Mouse (Mus musculus) left cerebral cortex, postnatal 36 days (tissue): Measurements from ENCODE around the gene Myo7a. TPM values are rescaled to one million over a fixed set of nuclear protein-coding genes. Genes with fewer than 3 reads are reported as not detected.
A peak's percentile ranks its signal among the peaks of the same experiment; 100 is the strongest.

Experiments
- DNase-seq, 2 experiments: peaks; one replicate each; pipeline ENCODE4 v3.0.0; 2021 to 2022; ENCODE audit warnings: low spot score in 2 of 2, mixed read lengths in 1 of 2
- intact Hi-C: fragments of 180-260 bp; cut with DNase I; formaldehyde crosslinking; loops from one replicate; pipeline ENCODE4 v1.15.1; 2025
- total RNA-seq, 2 experiments: library from RNA; stranded (reverse); gene quantifications; 2 replicates each; pipeline ENCODE4 v1.2.3; 2021

Gene Myo7a
- total RNA-seq: 10 to 100 TPM; 11.4 to 11.5 TPM

- no peak for DNase-seq
- intact Hi-C loops: no loop called here
These were observed at the start of gene Myo7a for GRCm38 (mm10) chr7:98119179-98119960. Gene Myo7a (minus strand): TSS chr7:98119524.

GRCm38 (mm10) chr7:98164999-98165528, 45.7 kb upstream of the Myo7a start:
- DNase-seq: no peak
- intact Hi-C loops: no loop called here

DNA sequence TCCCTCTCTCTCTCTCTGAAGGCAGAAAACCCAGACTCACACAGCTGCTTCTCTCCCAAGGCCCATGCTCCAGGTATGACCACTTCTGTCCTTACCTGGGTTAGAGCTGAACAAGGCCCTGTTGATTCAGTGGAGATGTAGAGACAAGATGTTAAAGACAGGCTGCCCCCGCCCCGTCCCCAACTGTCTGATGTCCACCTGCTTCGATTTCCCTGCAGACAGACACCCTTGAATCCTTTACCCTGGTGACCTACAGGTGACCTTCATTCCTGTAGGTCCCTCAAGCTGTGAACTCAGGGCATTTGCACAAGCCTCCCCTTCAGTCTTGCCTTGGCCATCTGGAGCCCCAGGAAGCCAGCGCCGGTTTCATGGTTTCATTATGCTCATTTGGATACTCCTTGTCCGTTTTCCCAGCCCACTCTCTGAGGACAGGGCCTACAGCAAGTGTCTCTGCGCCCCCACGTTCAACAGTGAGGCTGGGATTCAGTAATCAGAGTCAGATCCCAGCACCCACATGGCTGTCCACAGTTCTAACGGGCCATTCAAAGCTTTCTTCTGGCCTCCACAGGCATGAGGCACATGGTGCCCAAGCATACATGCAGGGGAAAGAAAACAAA, 45.2 kb upstream of the Myo7a start:
- DNase-seq: no peak
- intact Hi-C loops: no loop called here

DNA sequence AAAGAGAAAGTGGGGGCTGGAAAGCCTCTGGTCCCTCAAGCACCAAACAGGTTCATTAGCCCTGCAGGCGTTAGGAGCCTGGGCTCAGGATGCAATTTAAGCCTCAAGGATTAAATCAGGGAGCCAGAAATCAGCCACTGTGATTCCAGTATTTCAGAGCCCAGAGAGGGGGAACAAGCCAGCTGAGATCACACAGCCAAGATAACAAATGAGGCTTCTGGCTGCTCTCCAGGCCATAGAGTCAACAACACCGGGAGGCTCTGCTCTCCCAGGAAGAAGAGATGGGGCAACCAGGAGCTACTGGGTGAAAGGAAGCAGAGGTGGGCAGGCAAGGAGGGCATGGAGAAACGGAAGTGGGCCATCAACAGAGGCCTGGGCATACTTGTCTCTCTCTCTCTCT, 44.4 kb upstream of the Myo7a start:
- DNase-seq: no peak
- intact Hi-C loops: no loop called here

DNA sequence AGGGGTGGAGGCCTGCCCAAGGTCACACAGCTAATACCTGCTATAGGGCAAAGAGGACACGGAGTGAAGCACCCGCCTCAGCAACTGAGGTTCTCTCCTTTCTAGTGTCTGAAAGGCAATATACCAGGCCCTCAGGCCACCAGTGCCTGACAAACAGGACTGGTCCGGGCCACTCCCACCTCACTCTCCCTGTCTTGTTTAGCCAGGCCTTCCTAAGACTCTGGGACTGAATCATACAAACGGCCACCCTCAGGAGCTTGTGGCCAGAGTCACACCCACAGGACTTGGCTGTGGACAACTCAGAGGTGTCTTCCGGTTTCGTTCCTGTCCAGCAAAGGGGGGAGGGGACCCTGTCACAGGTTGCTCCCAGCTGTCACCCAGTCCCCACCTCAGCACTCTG, 42.9 kb upstream of the Myo7a start:
- intact Hi-C loops: no loop called here
- no peak for DNase-seq

- DNase-seq: no peak
- intact Hi-C loops: no loop called here
These were observed 40.9 kb upstream of the Myo7a start for GRCm38 (mm10) chr7:98160041-98160740.

DNA sequence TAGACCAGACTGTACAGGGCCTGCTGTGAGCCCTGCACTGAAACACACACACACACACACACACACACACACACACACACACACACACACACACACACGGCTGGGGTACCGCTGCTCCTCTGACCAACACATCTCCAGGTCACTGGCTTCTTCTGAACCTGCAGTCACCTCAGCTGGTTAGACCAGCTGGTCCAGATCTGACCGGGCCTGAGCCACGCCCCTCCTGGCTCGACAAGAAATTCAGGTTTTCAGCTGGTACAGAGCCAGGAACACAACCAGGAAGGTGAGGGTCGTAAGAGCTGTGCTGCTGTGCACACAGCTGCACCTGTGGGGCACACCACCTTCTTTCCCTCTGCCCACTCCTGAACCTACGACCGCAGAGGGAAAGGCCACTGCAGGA, 39.2 kb upstream of the Myo7a start:
- intact Hi-C loops: loop anchor here (5.0 to 10.0 kb wide), 2 partner anchors 34 to 276 kb away; no protein-coding TSS in a partner anchor
- DNase-seq: no peak

GRCm38 (mm10) chr7:98157636-98158332, 38.5 kb upstream of the Myo7a start:
- no peak for DNase-seq

GRCm38 (mm10) chr7:98156280-98156665, 36.9 kb upstream of the Myo7a start:
- DNase-seq: no peak
- intact Hi-C loops: loop anchor here (5.0 to 10.0 kb wide), 2 partner anchors 36 to 279 kb away; no protein-coding TSS in a partner anchor

More at GRCm38 (mm10) chr7:98157636-98158332, 38.5 kb upstream of the Myo7a start:
- intact Hi-C loops: loop anchor here (5.0 to 10.0 kb wide), 2 partner anchors 35 to 277 kb away; no protein-coding TSS in a partner anchor

- intact Hi-C loops: loop anchor here (2.0 to 10.0 kb wide), 3 partner anchors 37 to 279 kb away; no protein-coding TSS in a partner anchor
- DNase-seq: peak; percentile 45 to 64
These were observed 36.4 kb upstream of the Myo7a start for GRCm38 (mm10) chr7:98155546-98156279.

- DNase-seq: no peak
- intact Hi-C loops: loop anchor here (2.0 to 10.0 kb wide), 2 partner anchors 187 to 281 kb away; no protein-coding TSS in a partner anchor
These were observed 34.6 kb upstream of the Myo7a start for GRCm38 (mm10) chr7:98153892-98154291.

- DNase-seq: no peak
- intact Hi-C loops: loop anchor here (10.0 kb wide), 1 partner anchor 281 kb away; no protein-coding TSS in a partner anchor
These were observed 34.0 kb upstream of the Myo7a start for GRCm38 (mm10) chr7:98153345-98153744.

- DNase-seq: no peak
- intact Hi-C loops: loop anchor here (10.0 kb wide), 1 partner anchor 282 kb away; no protein-coding TSS in a partner anchor
These were observed 33.1 kb upstream of the Myo7a start for GRCm38 (mm10) chr7:98152400-98152799.

- DNase-seq: no peak
- intact Hi-C loops: loop anchor here (10.0 kb wide), 1 partner anchor 284 kb away; no protein-coding TSS in a partner anchor
These were observed 31.2 kb upstream of the Myo7a start for GRCm38 (mm10) chr7:98150525-98150924.

DNA sequence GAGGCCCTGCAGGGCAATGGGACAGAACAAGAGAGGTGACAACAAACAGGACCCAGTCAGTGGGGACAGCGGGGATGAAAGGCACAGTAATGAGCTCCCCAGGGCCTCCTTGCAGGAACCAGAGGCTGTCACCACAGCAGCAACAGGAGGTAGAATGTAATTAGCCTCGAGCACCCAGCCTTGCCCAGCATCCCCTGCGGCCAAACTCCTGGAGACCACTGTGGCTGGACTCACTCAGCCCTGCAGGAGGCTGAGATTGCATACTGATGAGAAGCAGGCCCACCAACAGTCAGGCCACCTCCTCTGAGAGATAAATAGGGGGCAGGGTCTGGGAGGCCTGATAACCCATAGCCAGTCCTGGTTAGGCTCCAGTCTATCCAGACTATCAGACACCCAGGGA, 30.5 kb upstream of the Myo7a start:
- intact Hi-C loops: loop anchor here (10.0 kb wide), 1 partner anchor 285 kb away; no protein-coding TSS in a partner anchor
- no peak for DNase-seq

DNA sequence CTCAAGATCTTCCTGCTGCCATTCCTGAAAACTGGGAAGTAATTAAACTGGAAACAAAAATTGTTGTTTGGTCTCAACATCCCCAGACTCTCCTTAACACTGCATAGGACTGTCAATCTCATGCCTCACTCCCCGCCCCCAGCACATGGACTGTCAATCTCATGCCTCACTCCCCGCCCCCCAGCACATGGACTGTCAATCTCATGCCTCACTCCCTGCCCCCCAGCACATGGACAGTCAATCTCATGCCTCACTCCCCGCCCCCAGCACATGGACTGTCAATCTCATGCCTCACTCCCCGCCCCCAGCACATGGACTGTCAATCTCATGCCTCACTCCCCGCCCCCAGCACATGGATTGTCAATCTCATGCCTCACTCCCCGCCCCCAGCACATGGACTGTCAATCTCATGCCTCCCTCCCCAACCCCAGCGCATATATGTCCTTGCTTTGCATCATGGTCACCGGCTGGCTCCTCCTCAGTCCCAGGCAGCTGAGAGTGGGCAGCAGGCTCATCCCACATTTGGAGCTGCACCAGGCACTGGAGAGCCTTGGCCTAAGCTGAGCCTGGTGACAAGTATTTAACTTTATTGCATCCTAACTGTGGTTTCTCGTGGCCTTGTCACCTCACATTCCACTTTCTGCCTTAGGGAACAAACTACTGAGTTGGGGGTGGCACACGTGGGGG, 29.5 kb upstream of the Myo7a start:
- no peak for DNase-seq
- intact Hi-C loops: no loop called here

DNA sequence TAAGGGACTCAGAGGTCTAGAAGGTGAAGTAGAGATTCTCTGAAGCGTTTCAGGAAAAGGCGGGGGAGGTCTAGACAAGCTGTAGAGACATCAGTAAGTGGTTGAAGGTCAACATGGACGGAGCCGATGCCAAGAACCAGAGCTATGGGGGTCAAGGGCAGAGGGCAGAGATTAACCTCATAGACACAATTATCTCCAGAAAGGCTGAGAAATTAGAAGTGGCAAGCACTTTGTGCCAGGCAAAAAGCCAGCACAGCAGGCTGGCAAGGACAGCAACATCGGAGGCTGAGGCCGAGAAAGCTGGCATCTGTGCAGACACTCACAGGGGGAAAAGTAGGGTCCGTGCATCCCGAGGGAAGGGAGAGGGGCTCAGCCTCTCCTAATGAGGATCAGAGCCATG, 28.4 kb upstream of the Myo7a start:
- intact Hi-C loops: no loop called here
- DNase-seq: no peak

GRCm38 (mm10) chr7:98146447-98146845, 27.1 kb upstream of the Myo7a start:
- DNase-seq: no peak
- intact Hi-C loops: no loop called here
